Mouse (Mus musculus) embryonic facial prominence, embryonic 15.5 days (tissue): Measurements from ENCODE around the gene Aldh3a2. TPM values are rescaled to one million over a fixed set of nuclear protein-coding genes. Genes with fewer than 3 reads are reported as not detected.
A peak's percentile ranks its signal among the peaks of the same experiment; 100 is the strongest.
"Not testable (repeated sequence)": the region's sequence is repeated elsewhere in the genome, so short reads cannot be mapped to it uniquely, and the experiment has no call there.

ENCODE experiments used
- ATAC-seq: fragments of 200-750 bp; cut with Nextera tagmentation; 2 replicates; pipeline ENCODE4 v1.8.0; 2017; ENCODE audit warnings: low read depth, moderate TSS enrichment; ENCODE audit not compliant: insufficient number of reproducible peaks, low FRiP score, low TSS enrichment
- H3K27ac ChIP-seq: fragments of 300-500 bp; sonication (generic); replicated peaks from 2 replicates; pipeline ENCODE4 v1.5.1; 2015; ENCODE audit warnings: mild to moderate bottlenecking, inconsistent platforms
- H3K27me3 ChIP-seq: fragments of 300-500 bp; sonication (generic); 2 replicates; pipeline ENCODE4 v1.6.1; 2015; ENCODE audit warnings: inconsistent platforms
- H3K36me3 ChIP-seq: fragments of 300-500 bp; sonication (generic); 2 replicates; pipeline ENCODE4 v1.6.1; 2015; ENCODE audit warnings: mild to moderate bottlenecking, inconsistent platforms
- H3K4me1 ChIP-seq: fragments of 300-500 bp; sonication (generic); 2 replicates; pipeline ENCODE4 v1.6.1; 2015; ENCODE audit warnings: inconsistent platforms
- H3K4me2 ChIP-seq: fragments of 300-500 bp; sonication (generic); replicated peaks from 2 replicates; pipeline ENCODE4 v1.6.1; 2015; ENCODE audit warnings: mild to moderate bottlenecking, inconsistent platforms
- H3K4me3 ChIP-seq: fragments of 300-500 bp; sonication (generic); replicated peaks from 2 replicates; pipeline ENCODE4 v1.5.1; 2015; ENCODE audit warnings: mild to moderate bottlenecking, inconsistent platforms
- H3K9ac ChIP-seq: fragments of 300-500 bp; sonication (generic); 2 replicates; pipeline ENCODE4 v1.6.1; 2015; ENCODE audit warnings: inconsistent platforms
- H3K9me3 ChIP-seq: fragments of 300-500 bp; sonication (generic); replicated peaks from 2 replicates; pipeline ENCODE4 v1.6.1; 2016; ENCODE audit warnings: inconsistent platforms
- WGBS: fragments of 180-500 bp; shearing (Covaris S2); methylation state at CpG from one replicate; pipeline ENCODE4 v1.1.7; 2015; 5-methylcytosine and 5-hydroxymethylcytosine counted together
- polyA plus RNA-seq: library from polyadenylated mRNA; unstranded; fragments of >200 nt; fragmentation: Nextera tagmentation; extraction: Ambion mirVana; gene quantifications from 2 replicates; pipeline ENCODE4 v1.2.1, GENCODE M21; 2015

Aldh3a2 gene
- polyA plus RNA-seq, 1 experiment from 2014 or later: 32.0 TPM

DNA sequence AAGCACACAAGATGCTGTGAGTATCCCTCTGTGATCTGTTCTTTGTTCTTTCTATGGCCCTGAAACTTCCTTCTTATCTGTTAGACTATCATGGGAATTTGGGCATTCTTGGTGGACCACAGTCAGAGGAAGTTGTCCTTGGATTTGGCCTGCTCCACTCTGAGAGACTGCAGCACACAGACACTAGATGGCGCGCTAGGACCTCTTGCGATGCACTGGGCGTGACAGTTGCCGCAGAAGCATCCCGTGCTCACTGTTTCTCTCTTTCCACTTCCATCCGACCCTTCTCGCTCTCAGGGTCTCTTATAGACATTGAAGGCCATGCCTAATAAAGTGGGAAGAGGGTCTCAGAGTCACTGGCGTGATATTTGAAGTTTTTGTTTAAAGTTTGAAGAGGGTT, 73.9 kb downstream of the Aldh3a2 start:
- no peak overlapping the region for H3K27ac ChIP-seq
- H3K36me3 ChIP-seq: no peaks in the 10 kb centered on the region
- no peak for ATAC-seq
- no peak overlapping the region for H3K4me2 ChIP-seq
- H3K9ac ChIP-seq: no peak overlapping the region
- WGBS: 6% methylated on average over 9 of the region's 9 CpGs
- no peaks in the 10 kb centered on the region for H3K9me3 ChIP-seq
- peaks cover 11% of the 10 kb centered on the region for H3K27me3 ChIP-seq
- no peaks in the 10 kb centered on the region for H3K4me1 ChIP-seq
- no peak overlapping the region for H3K4me3 ChIP-seq

DNA sequence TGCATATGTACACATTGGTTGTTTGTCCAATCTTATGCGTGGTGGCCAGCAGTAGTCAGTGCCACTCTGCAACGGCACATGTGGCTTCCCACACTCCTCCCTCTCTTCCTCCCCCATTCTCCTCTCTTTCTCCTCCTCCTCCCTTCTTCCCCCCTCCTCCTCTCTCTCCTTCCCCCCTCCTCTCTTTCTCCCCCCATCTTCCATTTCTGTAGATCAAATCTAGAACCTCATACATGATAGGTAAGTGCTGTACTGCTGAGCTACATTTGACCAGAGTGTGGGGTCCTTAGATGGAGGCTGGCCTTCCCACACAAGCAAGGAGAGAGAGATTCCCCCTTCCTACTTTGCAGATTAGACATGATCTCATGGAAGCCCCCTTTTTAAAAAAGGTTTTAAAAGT, 74.5 kb downstream of the Aldh3a2 start:
- H3K27ac ChIP-seq: no peak overlapping the region
- no peaks in the 10 kb centered on the region for H3K9me3 ChIP-seq
- 91% methylated on average over 2 of the region's 2 CpGs for WGBS
- H3K4me1 ChIP-seq: no peaks in the 10 kb centered on the region
- no peak overlapping the region for H3K4me3 ChIP-seq
- no peak overlapping the region for H3K4me2 ChIP-seq
- H3K36me3 ChIP-seq: no peaks in the 10 kb centered on the region
- H3K9ac ChIP-seq: no peak overlapping the region
- H3K27me3 ChIP-seq: peaks cover 11% of the 10 kb centered on the region
- ATAC-seq: no peak

DNA sequence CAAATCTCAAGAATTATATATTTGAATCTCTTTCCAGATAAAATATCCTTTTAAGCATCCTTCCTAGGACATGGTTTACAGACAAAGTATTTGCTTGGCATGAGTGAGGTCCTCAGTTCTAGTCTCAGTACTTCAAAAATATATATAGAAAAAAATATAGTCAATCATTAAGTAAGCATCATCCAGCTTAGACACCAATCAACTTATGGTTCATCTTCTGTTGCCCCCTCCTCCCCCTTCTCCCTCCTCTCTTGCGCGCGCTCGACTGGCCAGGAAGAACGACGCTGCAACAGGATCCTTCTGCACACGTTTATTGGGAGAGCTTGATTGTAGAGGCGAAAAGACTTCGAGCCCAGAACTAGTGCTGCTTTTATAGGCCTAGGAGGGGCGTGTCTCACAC, 75.1 kb downstream of the Aldh3a2 start:
- peaks cover 11% of the 10 kb centered on the region for H3K27me3 ChIP-seq
- not testable (repeated sequence) for H3K9me3 ChIP-seq, H3K4me1 ChIP-seq, H3K27ac ChIP-seq, ATAC-seq, H3K36me3 ChIP-seq, H3K4me3 ChIP-seq, H3K9ac ChIP-seq, H3K4me2 ChIP-seq
- 83% methylated on average over 7 of the region's 10 CpGs for WGBS

DNA sequence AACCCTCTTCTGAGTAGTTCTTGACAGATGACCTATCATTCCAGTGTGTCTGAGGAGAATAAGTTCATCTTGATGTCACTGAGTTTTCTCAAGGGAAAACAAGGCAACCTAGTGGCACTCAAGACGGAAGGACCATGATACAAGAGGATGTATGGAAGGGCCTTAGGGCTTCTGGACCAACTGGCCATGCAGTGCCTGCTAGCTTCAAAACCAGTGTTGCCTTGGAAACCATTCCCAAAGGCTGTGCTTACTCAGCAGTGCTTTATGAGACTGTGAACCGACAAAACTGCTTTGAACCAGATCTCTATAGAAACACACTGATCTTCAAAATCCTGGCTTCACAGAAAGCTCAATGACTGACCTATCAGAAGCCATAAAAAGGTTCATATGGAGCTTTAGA, 76.5 kb downstream of the Aldh3a2 start:
- Histone ChIP-seq H3K27me3 (peaks cover 11% of the 10 kb centered on the region), H3K4me3 (no peak overlapping the region), H3K9me3 (no peaks in the 10 kb centered on the region), H3K27ac (no peak overlapping the region), H3K9ac (no peak overlapping the region), H3K4me2 (no peak overlapping the region), H3K36me3 (no peaks in the 10 kb centered on the region), H3K4me1 (no peaks in the 10 kb centered on the region)
- ATAC-seq: no peak
- 76% methylated on average over 2 of the region's 2 CpGs for WGBS

DNA sequence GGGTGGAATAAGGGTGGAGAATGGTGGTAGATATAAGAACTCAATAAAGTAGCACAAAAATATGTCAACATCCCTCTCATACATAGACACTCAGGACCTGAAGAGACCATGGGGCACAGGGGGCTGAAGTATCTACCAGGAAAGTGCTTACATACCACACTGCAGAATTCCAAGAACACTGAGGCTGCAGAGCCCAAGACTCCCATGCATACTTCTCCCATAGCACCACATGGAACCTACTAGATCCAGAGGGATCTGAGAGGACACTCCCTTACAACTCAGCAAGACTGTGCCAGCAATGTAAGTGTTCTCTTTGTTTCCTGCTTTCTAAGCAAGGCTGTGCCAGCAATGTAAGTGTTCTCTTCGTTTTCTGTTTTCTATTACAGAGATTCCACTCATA, 83.4 kb downstream of the Aldh3a2 start:
- no peak overlapping the region for H3K4me2 ChIP-seq
- H3K4me3 ChIP-seq: no peak overlapping the region
- H3K27ac ChIP-seq: peak overlapping the region; percentile 78
- H3K9ac ChIP-seq: no peak overlapping the region
- no peak for ATAC-seq
- no peaks in the 10 kb centered on the region for H3K9me3 ChIP-seq
- H3K4me1 ChIP-seq: peaks cover 6% of the 10 kb centered on the region
- no peaks in the 10 kb centered on the region for H3K36me3 ChIP-seq
- 53% methylated on average over 1 of the region's 1 CpGs for WGBS
- no peaks in the 10 kb centered on the region for H3K27me3 ChIP-seq

DNA sequence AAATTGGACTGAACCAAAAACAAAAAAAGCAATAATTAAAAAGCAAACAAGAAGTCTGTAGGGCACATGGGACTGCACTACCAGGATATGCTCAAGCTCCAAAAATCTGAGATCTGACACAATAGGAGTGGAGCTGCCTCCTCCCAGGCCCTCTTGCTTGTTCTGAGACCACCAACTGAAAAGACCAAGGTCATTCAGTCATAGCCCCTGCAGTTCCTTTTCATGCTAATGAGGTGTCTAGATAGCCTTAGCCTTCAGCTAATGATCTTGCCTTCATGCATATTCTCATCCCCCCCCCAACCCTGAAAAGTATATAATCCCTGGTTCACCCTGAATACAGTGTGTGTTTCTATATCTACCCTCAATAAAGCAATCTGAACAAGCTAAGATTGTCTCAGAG, 85.6 kb downstream of the Aldh3a2 start:
- no peak overlapping the region for H3K4me2 ChIP-seq
- no peaks in the 10 kb centered on the region for H3K36me3 ChIP-seq
- H3K9me3 ChIP-seq: no peaks in the 10 kb centered on the region
- no peak overlapping the region for H3K9ac ChIP-seq
- peaks cover 6% of the 10 kb centered on the region for H3K4me1 ChIP-seq
- ATAC-seq: no peak
- H3K27ac ChIP-seq: no peak overlapping the region
- H3K4me3 ChIP-seq: no peak overlapping the region
- no peaks in the 10 kb centered on the region for H3K27me3 ChIP-seq

DNA sequence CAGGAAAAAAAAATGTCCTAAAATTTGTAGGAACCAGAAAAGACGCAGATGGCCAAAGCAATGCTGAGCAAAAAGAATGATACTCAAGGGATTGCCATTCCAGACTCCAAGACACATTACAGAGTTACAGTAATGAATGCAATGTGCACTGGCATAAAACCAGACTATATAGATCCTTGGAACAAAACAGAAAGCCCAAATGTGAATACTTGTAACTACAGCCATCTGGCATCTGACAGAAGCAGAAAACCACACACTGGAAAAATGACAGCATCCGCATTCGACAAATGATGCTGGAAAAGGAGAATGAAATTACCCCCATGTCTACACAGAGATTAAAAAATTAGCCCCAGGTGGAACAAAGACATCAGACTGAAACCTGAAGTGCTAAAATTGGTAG, 86.9 kb downstream of the Aldh3a2 start:
- H3K4me1 ChIP-seq: peaks cover 10% of the 10 kb centered on the region
- WGBS: 33% methylated on average over 3 of the region's 3 CpGs
- no peaks in the 10 kb centered on the region for H3K36me3 ChIP-seq
- no peaks in the 10 kb centered on the region for H3K27me3 ChIP-seq
- ATAC-seq: peak; percentile 40; the same call in 1 of the 2 replicates
- H3K4me2 ChIP-seq: no peak overlapping the region
- no peak overlapping the region for H3K4me3 ChIP-seq
- no peak overlapping the region for H3K9ac ChIP-seq
- H3K9me3 ChIP-seq: no peaks in the 10 kb centered on the region
- peak overlapping the region; percentile 75 for H3K27ac ChIP-seq

DNA sequence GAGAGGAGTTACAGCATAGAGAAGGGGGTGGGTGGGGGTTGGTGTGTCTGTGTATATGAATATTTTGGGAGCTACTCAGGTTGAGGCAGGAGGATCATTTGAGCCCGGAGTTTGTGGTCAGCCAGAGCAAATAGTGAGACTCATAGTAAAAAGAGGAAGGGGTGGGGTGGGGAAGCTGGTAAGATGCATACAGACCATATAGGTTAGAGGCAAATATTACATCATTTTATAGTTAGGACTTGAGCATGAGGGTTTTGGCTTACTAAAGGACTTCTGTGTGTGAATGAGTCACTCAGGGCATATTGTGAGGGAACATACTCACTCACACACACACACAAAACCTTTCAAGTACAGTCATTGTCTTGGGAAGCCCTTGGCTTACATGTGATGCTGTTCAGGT, 90.9 kb downstream of the Aldh3a2 start:
- Histone ChIP-seq H3K9ac (no peak overlapping the region), H3K9me3 (no peaks in the 10 kb centered on the region), H3K27ac (no peak overlapping the region), H3K36me3 (no peaks in the 10 kb centered on the region), H3K4me1 (peaks cover 25% of the 10 kb centered on the region), H3K4me3 (no peak overlapping the region), H3K27me3 (no peaks in the 10 kb centered on the region), H3K4me2 (no peak overlapping the region)
- WGBS: 94% methylated on average over 1 of the region's 1 CpGs
- no peak for ATAC-seq

DNA sequence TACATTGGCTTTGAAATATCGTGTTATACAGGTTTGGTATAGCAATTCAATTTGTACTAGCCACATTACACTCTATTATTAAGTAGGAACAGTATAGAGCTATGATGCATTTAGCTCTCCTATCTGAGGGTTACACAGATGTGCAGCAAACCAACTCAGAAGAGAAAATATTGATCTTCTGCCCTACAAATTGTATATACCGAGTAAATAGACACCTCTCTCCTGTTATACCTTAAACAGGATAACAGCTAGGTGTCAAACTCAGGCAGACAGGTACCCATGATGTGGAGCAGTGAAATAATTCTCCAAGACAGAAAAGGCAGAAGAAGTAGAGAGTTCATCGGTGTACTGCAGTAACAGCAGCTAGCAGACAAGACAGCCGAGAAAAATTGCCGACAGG, 91.5 kb downstream of the Aldh3a2 start:
- H3K4me1 ChIP-seq: peaks cover 29% of the 10 kb centered on the region
- H3K4me2 ChIP-seq: peak overlapping the region; percentile 64; the same call in 1 of the 2 replicates
- H3K9me3 ChIP-seq: no peaks in the 10 kb centered on the region
- peak overlapping the region; percentile 100; the same call in 1 of the 2 replicates for H3K4me3 ChIP-seq
- no peak overlapping the region for H3K9ac ChIP-seq
- no peaks in the 10 kb centered on the region for H3K27me3 ChIP-seq
- H3K27ac ChIP-seq: peak overlapping the region; percentile 39; the same call in 1 of the 2 replicates
- ATAC-seq: no peak
- no peaks in the 10 kb centered on the region for H3K36me3 ChIP-seq
- 63% methylated on average over 5 of the region's 5 CpGs for WGBS

DNA sequence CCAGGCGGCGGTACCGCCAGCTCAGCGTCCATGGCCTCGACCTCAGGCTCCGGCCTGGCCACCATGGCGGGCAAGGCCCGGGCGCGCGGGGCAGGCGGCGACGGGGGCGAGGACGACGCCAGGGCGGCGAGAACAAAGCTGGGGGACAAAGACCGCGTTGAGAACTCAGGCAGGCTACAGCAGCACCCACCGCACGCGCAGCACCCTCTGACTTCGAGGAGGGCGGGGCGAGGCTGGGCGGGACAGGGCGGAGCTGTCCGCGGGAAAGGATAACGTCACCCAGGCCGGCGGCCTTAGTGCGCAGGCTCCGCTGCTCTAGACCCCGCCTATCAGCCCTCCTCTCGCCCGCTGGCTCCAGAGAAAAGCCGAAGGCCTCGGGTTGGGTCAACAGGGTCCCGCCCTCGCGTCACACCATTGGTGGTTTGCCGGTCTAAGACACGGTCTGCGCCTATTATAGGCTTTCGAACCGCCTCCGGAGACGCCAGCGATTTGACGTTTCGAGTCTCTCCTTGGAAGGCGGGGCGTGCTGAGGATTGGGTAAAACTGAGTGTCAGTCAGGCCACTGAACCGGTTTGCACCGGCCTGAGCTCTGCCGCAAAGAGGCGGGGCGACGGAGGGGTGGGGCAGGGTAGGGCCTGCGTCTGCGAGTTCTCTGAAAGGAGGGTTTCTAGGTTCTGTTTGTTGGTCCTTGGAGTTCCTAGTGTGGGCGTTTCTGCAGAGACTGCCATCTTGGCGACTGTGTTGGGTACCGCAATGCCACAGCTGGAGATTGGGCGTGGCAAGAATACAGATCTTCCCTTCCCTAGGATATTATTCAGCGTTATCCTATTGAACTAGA, 92.2 kb downstream of the Aldh3a2 start, which contains the start of gene Usp22:
Usp22 (minus strand) TSS at position 235 of the 838 bp plus-strand sequence.
- no peaks in the 10 kb centered on the region for H3K9me3 ChIP-seq
- under 1% methylated on average over 69 of the region's 69 CpGs for WGBS

DNA sequence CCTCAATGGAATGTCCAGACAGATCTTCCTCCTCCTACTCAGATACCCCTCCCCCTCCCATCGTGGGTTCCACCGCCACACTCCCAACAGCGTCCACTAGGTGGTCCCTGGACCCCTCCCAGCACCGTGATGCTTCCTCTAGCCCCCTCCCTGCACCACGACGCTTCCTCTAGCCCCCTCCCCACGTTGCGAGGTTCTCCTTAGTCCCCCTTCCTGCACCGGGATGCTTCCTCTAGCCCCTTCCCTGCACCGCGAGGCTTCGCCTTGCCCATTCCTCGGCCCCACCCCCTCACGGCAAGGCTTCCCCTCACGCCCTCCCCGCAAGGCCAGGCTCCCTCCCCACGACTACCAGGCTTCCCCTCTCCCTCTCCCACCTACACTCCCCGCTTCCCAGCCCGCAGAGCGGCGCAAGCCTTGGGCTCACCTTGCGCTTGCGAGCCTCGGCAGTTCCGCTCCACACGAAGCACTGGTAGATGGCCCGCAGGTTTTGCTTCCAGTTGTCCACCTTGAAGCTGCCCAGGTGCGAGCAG, 92.9 kb downstream of the Aldh3a2 start:
- WGBS: under 1% methylated on average over 28 of the region's 28 CpGs
- peak overlapping the region; percentile 100 for H3K4me3 ChIP-seq
- H3K27ac ChIP-seq: peak overlapping the region; percentile 98
- H3K9me3 ChIP-seq: no peaks in the 10 kb centered on the region
- ATAC-seq: peak; percentile 41
- peaks cover 32% of the 10 kb centered on the region for H3K4me1 ChIP-seq
- H3K36me3 ChIP-seq: no peaks in the 10 kb centered on the region
- H3K4me2 ChIP-seq: peak overlapping the region; percentile 64
- peak overlapping the region; percentile 99 for H3K9ac ChIP-seq
- no peaks in the 10 kb centered on the region for H3K27me3 ChIP-seq

More for the DNA sequence above, 92.2 kb downstream of the Aldh3a2 start, which contains the start of gene Usp22:
- H3K9ac ChIP-seq: peak within 1 kb of the TSS; percentile 99
- peak within 1 kb of the TSS; percentile 98 for H3K27ac ChIP-seq
- H3K4me2 ChIP-seq: peak within 1 kb of the TSS; percentile 64
- ATAC-seq: peak; percentile 98
- no peaks in the 10 kb centered on the region for H3K27me3 ChIP-seq
- peaks cover 32% of the 10 kb centered on the region for H3K4me1 ChIP-seq
- no peaks in the 10 kb centered on the region for H3K36me3 ChIP-seq
- H3K4me3 ChIP-seq: peak within 1 kb of the TSS; percentile 100
